ENCODE assay signal across 8 mouse cellular contexts in genomic region chr12:69986786-69987497, GRCm38 (mm10). TPM values are rescaled to one million over a fixed set of nuclear protein-coding genes. Genes with fewer than 3 reads are reported as not detected.
A peak's percentile ranks its signal among the peaks of the same experiment; 100 is the strongest.
DNase-seq lines count a peak whose midpoint lies in the region; ATAC-seq lines count a peak whose summit lies in the region.

Gene Sav1 (minus strand): TSS chr12:69987002.

- peak; percentile 93 for ATAC-seq in intestine, embryonic 14.5 days (replicated peaks; ENCODE audit: low FRiP score, low TSS enrichment, low read depth)
- ATAC-seq in megakaryocyte progenitor cell, adult 5-6 weeks (replicated peaks; ENCODE audit: poor library complexity), result peak; percentile 65

- peak within 1 kb of the TSS; percentile 88 for H3K4me3 ChIP-seq in intestine, embryonic 14.5 days (ENCODE audit: low read depth, low read length)

- intact Hi-C loops in left cerebral cortex, postnatal 10 days (cut with DNase I), result loop anchor here (2.0 to 10.0 kb wide), 2 partner anchors 30 to 158 kb away; no protein-coding TSS in a partner anchor

- peak within 1 kb of the TSS; percentile 63 for H3K4me2 ChIP-seq in intestine, embryonic 14.5 days (ENCODE audit: low read length)

- peak; percentile 95 for DNase-seq in adrenal gland, adult 2 months
- peak; percentile 94 for DNase-seq in embryo, embryonic 11 days
- peak; percentile 93 for DNase-seq in gastrocnemius, postnatal 25 days
- peak; percentile 87 for DNase-seq in intestine, embryonic 14.5 days (ENCODE audit: low spot score)
- DNase-seq in left cerebral cortex, postnatal 10 days (ENCODE audit: extremely low spot score in 1 of 2, low spot score in 2 of 2), result peak; percentile 75 to 93
- peak; percentile 87 to 91 for DNase-seq in right cerebral cortex, postnatal 10 days (ENCODE audit: low spot score in 2 of 2)
- peak; percentile 83 for DNase-seq in urinary bladder, postnatal 25 days (ENCODE audit: low spot score)

- H3K36me3 ChIP-seq in intestine, embryonic 14.5 days (ENCODE audit: control insufficient read depth, insufficient read depth, low read length), result peaks cover 23% of the 10 kb centered on the region

- H3K9ac ChIP-seq in intestine, embryonic 14.5 days (ENCODE audit: low read length), result peak within 1 kb of the TSS; percentile 85

- peak within 1 kb of the TSS; percentile 86 for H3K27ac ChIP-seq in intestine, embryonic 14.5 days (ENCODE audit: low read depth)

- WGBS in intestine, embryonic 14.5 days, result under 1% methylated on average over 72 of the region's 102 CpGs

- H3K27me3 ChIP-seq in intestine, embryonic 14.5 days (replicated peaks; ENCODE audit: control insufficient read depth, insufficient read depth, low read length), result no peaks in the 10 kb centered on the region

- peaks cover 9% of the 10 kb centered on the region for H3K4me1 ChIP-seq in intestine, embryonic 14.5 days (replicated peaks; ENCODE audit: control insufficient read depth, insufficient read depth, low read length)

- H3K9me3 ChIP-seq in intestine, embryonic 14.5 days (ENCODE audit: control insufficient read depth, low read length), result no peaks in the 10 kb centered on the region

RNA-seq across cellular contexts. Expression of gene Sav1, which starts in this region (rescaled TPM):
- total RNA-seq in adrenal gland, adult 2 months (2021), result 10 to 100 TPM; 51.8 to 56.7 TPM
- 4.2 and 5.3 TPM in 2 replicates for polyA plus RNA-seq in adrenal gland, adult 2 months (2012; rRNA removed)
- total RNA-seq in gastrocnemius, postnatal 25 days (2021), result 10 to 100 TPM; 32.6 to 39.0 TPM
- 4.1 and 6.6 TPM in 2 replicates for polyA plus RNA-seq in intestine, embryonic 14.5 days (2014; fragmentation: Nextera tagmentation; extraction: Ambion mirVana)
- 10 to 100 TPM; 19.4 to 19.8 TPM for total RNA-seq in left cerebral cortex, postnatal 10 days (2021)
- total RNA-seq in megakaryocyte progenitor cell, adult 5-6 weeks (2015), result 93.9 and 96.8 TPM in 2 replicates
- 35.5 and 42.6 TPM in 2 replicates for total RNA-seq in megakaryocyte progenitor cell, adult 5-6 weeks (2017)

Comparison
In these comparisons a context has a peak if more than half of its experiments do, and no peak if none do; other contexts are left out.
1. Peak in every context shown above with its lines: DNase-seq, ATAC-seq, H3K4me3 ChIP-seq and H3K27ac ChIP-seq.